Mouse (Mus musculus) CH12.LX (cell line): ENCODE data around the gene Ugcg.

Experiments used
- CTCF ChIP-seq, 2 experiments: IDR thresholded peaks in 1 of 2; conservative IDR thresholded peaks in 1 of 2; 2 replicates each; pipeline ENCODE4 v1.5.1; 2011 to 2012; ENCODE audit warnings: low read depth in 2 of 2, low read length in 2 of 2, improper control_type of control experiment in 1 of 2, inconsistent platforms in 1 of 2, mild to moderate bottlenecking in 1 of 2, moderate library complexity in 1 of 2
- EP300 ChIP-seq: IDR thresholded peaks from 2 replicates; pipeline ENCODE4 v1.6.1; 2011; ENCODE audit warnings: low read length, improper control_type of control experiment
- ETS1 ChIP-seq: conservative IDR thresholded peaks from 2 replicates; pipeline ENCODE4 v1.6.1; 2012; ENCODE audit warnings: low read depth, mild to moderate bottlenecking, inconsistent platforms, low read length, improper control_type of control experiment, moderate library complexity
- JUN ChIP-seq: IDR thresholded peaks from 2 replicates; pipeline ENCODE4 v1.6.1; 2011; ENCODE audit warnings: low read depth, mild to moderate bottlenecking, low read length, improper control_type of control experiment, moderate library complexity; ENCODE audit not compliant: insufficient read depth
- KAT2A ChIP-seq: IDR thresholded peaks from 2 replicates; pipeline ENCODE4 v1.6.1; 2012; ENCODE audit warnings: low read length, improper control_type of control experiment, inconsistent platforms; ENCODE audit not compliant: insufficient replicate concordance
- POLR2A ChIP-seq: IDR thresholded peaks from 2 replicates; pipeline ENCODE4 v1.6.1; 2011; ENCODE audit warnings: low read depth, mild to moderate bottlenecking, improper control_type of control experiment, low read length
- POLR2AphosphoS2 ChIP-seq: IDR thresholded peaks from 2 replicates; pipeline ENCODE4 v1.6.1; 2011; ENCODE audit warnings: low read depth, low read length, improper control_type of control experiment
- RAD21 ChIP-seq: IDR thresholded peaks from 2 replicates; pipeline ENCODE4 v1.6.1; 2011; ENCODE audit warnings: low read depth, mild to moderate bottlenecking, low read length, improper control_type of control experiment, moderate library complexity
- TBP ChIP-seq: conservative IDR thresholded peaks from 2 replicates; pipeline ENCODE4 v1.6.1; 2011; ENCODE audit warnings: low read depth, low read length, improper control_type of control experiment
- TCF12 ChIP-seq: IDR thresholded peaks from 2 replicates; pipeline ENCODE4 v1.6.1; 2014; ENCODE audit warnings: low read depth, mild to moderate bottlenecking, inconsistent platforms, low read length, improper control_type of control experiment
- UBTF ChIP-seq: IDR thresholded peaks from 2 replicates; pipeline ENCODE4 v1.6.1; 2012; ENCODE audit warnings: low read depth, mild to moderate bottlenecking, inconsistent platforms, low read length, improper control_type of control experiment, moderate library complexity
- ZMIZ1 ChIP-seq: IDR thresholded peaks from 2 replicates; pipeline ENCODE4 v1.6.1; 2012; ENCODE audit warnings: low read depth, mild to moderate bottlenecking, inconsistent platforms, low read length, improper control_type of control experiment
- ZNF384 ChIP-seq: IDR thresholded peaks from 2 replicates; pipeline ENCODE4 v1.6.1; 2012; ENCODE audit warnings: low read depth, low read length, improper control_type of control experiment, inconsistent platforms

DNA sequence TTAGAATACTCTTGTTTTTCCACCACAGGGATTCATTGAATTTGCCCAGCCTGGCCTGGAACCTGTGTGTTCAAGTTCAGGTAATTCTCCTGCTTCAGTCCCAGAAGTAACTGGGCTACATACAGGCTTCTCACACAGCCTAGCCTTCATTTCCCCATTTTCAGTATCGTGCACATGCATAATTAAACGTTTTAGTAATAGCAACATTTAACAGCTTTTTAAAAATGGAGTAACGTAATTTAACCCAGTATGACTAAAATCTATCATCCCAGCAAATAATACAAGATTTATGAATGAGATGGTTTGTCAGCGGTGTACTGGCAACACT, 619 bp upstream of the Ugcg start:
- TF ChIP-seq JUN, result no peak
- TF ChIP-seq KAT2A, result no peak
- TF ChIP-seq CTCF (conservative IDR thresholded peaks at IDR 0.05 in 1 of 2, IDR thresholded peaks at IDR 0.05 in 1 of 2; ENCODE audit: low read depth in 2 of 2, low read length in 2 of 2), result no peak
- TF ChIP-seq UBTF, result no peak
- TF ChIP-seq ETS1, result no peak
- TF ChIP-seq POLR2A, result no peak
- no peak for TF ChIP-seq EP300
- no peak for TF ChIP-seq RAD21
- TF ChIP-seq POLR2AphosphoS2, result no peak
- TF ChIP-seq ZNF384, result no peak
- no peak for TF ChIP-seq ZMIZ1
- TF ChIP-seq TCF12, result no peak
- TF ChIP-seq TBP, result no peak
